Mouse (Mus musculus) lung, postnatal 4 days (tissue): ENCODE data around the gene Rai1.

Source experiments
- DNase-seq, 2 experiments: peaks; one replicate each; pipeline ENCODE4 v3.0.0; 2021

Rai1 gene

DNA sequence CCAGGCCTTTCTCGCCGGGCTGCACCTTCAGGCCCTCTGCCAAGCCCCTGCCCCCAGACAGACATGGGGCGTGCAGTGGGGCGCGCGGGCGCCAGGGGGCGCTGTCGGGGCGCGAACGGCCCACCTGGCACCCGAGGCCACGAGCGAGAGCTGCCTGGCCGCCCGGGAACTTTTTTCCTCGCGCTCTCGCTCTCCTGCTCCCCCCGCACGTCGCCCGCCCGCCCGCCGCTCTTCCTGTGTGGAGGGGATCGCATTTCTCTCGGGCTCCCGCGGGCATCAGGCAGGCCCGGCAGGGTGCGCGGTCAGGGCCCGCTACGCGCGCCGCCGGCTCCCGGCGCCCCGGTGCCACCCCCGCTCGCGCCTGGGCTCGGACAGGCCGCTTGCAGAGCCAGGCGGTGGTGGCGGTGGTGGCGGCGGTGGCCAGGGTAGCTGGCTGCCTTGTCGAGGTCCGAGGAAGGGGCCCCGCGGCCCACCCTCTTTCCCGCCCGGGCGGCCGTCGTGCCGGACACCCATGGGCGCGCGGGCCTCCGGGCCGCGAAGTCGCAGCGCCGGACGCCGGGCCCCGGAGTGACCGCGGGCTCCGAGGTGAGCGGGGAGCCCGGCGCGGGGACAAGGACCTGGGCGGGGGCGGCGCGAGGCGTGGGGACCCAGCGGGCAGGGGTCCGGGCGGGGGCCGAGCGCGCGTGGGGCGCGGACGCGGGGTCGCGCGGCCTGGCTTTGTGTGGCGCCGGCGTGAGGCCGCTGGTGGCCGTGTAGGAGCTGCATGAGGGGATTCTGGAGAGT, at the start of gene Rai1:
Gene Rai1, plus strand, starts transcription at position 204 of the 783 bp plus-strand sequence.
- DNase-seq = peak; percentile 94 to 95

DNA sequence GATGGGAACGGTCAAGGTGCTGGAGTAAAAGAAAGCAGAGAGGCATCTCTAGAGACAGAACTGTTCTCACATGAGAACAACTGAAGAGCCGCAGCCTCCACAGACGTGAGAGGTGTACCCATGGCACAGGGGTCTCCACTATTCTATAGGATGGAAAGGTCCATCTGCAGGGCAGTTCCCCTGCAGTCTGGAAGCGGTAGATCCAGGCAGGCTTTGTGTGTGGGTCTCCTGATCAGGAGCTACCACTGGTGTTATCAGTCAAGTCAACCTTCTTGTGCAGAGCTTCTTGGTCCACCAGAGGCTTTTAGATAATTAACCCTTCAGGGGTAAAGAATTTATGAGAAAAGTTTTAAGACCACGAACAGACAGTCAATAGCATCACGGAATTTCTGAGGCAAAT, 48.3 kb upstream of the Rai1 start:
- DNase-seq = no peak

DNA sequence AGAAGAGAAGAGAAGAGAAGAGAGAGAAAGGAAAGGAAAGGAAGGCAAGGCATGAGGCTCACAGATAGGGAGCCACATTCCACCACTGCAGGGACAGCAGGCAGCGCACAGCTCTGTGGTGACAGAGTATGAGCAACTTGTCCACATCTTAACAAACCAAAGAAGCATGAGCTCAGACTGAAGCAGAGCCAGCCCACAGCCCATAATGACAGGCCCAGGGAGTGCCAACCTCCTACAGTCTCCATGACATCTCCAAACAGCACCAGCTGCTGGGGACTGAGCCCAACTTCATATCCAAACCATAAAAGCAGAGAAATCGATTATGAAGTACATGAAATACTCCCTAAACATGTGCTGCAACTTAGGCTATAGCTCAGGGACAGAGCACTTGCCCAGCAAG, 46.8 kb upstream of the Rai1 start:
- DNase-seq = no peak

DNA sequence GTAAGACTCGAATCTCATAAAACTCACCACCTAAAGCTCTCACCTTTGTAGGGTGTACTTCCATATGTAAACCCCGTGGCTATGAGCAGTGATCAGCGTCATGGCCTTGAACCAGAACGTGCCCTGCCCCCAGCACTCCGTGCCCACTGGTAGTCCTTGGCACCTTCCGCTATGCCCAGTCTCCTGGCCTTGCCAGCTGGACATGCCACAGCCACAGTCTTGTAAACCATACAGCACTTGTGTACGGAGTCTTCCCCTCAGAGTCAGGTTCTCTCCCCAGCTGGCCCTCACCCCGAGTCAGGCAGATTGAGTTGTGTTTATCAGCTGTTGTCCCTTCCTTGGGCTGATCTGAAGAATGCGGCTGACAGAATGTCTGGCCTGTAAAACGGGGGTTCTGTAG, 46.4 kb upstream of the Rai1 start:
- no peak for DNase-seq

DNA sequence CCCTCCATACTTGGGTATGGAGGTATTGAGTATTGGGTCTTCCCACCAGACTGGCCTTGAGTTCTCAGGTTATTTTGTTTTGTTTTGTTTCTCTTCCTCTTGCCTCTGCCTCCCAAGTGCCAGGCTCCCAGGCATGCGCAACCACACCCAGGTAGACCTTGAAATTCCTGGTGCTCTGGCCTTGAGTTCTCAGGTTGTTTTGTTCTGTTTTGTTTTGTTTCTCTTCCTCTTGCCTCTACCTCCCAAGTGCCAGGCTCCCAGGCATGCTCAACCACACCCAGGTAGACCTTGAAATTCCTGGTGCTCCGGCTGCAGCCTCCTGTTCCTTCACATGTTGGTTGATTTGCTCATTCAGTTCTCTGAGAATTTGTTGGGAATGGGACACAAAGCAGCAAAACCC, 44.8 kb upstream of the Rai1 start:
- no peak for DNase-seq

DNA sequence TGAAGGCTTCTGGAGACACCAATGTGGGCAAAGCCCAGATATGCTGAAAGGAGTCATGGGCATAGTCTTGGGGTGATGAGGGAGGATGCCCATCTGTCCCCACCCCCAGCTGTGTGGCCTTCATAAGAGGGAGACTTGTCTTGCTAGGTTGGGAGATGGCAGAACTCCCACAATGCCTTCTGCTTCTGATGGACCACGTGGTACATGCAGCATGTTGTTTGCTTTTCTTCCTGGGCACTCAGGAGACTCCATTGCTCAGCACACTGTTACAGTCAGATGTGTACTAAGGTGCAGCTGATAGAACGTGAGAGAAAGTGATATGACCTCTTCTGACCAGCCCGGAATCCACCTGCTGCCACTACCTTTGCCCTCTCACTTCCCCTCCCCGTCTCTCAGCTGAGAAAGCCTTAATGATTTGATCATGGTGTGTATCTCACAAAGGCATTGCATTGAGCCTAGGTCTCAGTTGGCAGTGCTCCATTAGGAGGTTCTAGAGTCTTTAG, 43.3 kb upstream of the Rai1 start:
- no peak for DNase-seq

DNA sequence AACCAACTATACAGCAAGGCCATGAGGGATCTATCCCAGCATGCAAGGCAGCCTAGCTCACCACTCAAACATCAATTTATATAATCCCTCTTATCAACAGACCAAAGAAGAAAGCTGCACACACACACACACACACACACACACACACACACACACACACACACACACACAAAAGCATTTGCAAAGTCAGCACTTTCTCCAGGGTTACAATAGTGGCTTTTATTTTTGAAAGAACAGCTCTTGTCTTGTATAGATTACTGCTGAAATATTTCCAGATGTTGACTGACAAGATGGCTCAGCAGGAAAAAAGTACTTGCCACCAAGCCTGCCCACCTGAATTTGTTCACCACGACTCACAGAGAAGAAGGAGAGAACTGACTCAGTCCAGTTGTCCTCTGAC, 39.5 kb upstream of the Rai1 start:
- DNase-seq = no peak

DNA sequence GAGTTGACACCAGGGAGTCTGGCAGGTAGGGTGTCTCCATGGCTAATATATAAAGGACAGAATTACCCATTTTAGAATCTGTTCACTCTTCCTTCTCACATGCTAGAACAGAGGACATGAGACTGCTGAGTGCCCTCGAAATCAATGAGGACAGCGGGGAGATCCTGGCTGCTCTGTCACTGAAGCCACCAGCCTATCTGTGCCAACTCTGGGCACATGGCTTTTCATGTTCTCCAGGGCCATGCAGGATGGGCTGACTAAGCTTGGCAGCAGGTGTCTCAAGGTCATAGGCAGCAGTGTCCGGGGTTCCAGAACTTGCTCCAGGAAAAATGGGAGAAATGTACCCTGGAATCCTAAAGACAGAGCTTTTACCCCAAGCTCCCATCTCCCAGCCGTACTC, 37.2 kb upstream of the Rai1 start:
- DNase-seq = no peak

DNA sequence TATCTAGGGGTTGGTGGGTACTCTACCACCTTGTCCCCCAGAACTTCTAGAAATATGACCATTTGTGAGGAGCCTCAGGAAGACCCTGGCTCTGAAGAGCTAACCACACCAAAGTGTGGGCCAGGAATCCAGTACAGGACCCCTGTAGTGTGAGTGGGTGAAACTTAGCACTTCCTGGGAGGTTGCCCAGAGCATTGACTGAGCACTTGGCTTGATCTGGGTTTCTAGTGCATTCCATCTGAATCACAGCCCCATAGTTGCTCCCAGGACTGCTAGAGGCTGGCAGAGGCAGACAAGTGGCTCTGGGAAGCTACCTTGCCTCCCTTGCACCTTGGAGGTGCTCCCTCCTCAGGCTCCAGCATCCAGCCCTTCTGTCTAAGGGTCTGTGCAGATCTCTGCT, 36.2 kb upstream of the Rai1 start:
- no peak for DNase-seq

DNA sequence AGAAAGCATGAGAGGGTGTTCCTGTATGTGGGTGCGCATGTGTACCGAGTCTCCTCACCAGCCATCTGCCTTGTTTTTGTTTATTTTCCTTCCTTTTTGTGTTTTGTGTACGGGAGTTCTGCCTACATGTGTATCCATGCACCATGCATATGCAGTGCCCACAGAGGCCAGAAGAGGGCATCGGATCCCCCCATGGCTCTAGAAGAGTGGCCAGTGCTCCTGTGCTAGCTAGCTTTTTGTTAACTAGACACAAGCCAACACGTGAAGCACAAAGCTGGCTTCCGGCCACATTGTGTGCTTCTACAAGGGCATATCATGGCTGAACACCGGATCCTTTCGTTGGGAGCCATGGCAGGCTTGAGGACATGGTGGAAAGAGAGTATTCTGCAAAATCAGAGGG, 34.2 kb upstream of the Rai1 start:
- DNase-seq = peak; percentile 58 to 69

DNA sequence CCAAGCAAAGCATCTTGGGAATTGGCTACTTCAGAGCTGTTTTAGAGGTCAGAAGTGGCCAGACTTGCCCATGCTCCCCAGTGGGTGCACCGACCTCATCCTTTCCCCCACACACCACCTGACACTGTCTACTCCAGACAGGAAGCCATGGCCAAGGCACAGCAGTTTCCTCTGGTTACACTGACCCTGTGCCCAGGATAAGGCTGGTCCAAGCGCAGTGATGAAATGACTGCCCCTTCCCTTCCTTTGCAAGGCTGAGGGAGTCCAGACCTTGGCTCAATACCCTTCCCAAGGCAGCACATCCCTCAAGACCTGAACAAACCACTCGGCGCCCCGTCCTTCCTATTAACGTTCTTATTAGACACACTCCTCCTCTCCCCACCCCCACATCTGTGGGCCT, 33.6 kb upstream of the Rai1 start:
- no peak for DNase-seq

DNA sequence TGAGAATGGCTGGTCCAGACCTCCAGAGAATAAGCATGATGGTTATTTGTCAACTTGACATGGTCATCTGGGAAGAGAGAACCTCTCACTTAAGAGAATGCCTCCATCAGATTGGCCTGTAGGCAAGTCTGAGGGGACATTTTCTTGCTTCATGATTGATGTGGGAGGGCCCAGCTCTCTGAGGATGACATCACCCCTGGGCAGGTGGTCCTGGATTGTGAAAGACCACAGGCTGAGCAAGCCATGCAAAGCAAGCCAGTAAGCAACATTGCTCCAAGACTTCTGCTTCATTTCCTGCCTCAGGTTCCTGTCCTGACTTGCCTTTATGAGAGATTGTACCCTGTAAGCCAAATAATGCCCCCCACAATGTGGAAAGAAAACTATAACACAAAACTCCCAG, 31.7 kb upstream of the Rai1 start:
- no peak for DNase-seq

DNA sequence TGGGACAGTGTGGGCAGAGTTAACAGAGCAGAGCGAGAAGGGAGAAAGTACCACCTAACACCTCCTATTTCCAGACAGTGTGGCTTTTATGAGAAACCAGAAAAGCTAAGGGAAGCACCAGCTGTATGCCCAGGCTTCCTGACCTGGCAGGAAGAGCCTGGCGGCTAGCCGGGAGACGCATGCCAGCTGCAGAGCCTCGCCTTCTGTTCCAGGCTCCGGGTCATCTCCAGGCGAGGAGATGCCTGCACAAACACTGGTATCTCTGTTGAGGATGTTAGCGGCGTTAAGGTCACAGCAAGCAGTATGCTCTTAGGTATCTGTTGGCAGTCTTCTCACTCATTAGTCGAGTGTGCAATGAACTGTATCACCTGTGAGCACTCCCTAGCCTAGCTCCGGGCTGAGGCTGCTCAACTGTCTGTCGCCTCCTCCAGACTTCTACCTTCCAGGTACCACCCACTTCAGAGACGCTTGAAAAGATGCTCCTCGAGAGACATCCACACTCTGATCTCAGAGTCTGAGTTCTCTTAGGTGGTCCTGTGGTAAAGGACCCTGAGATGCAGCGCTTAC, 30.8 kb upstream of the Rai1 start:
- DNase-seq = no peak

DNA sequence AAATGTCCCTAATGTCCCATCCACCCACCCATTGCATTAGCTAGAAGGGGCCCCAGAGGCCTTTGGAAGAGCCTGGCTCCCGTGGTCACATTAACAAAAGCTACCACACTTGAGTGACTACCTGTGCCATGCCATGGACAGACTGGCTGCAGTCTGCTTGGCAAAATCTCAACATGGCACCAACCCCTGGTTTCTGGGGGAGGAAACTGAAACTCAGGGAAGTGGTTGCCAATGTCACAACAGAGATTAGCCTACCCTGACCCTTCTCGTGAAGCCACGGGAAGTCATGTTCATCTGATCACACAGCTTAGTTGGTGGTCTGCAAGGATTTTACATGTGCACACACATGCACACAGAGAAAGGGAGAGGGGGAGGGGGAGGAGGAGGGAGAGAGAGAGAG, 28.6 kb upstream of the Rai1 start:
- DNase-seq = no peak

DNA sequence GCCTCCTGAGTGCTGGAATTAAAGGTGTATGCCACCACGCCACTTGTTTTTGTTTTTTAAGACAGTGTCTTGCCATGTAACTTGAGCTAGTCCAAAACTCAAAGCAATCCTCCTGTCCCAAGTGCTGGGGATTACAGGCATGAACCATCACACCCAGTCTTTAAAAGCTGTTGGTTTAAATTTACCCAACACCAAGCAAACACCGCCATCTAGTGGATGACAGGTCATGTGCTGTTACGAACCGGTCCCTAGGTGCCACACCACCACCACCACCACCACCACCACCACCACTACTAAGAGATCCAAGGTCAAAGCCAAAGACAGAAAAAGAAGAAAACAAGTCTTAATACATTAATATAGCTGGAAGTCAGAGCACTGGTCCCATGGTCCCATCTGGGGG, 28.0 kb upstream of the Rai1 start:
- DNase-seq = peak in 1 of 2 experiments; percentile 80

DNA sequence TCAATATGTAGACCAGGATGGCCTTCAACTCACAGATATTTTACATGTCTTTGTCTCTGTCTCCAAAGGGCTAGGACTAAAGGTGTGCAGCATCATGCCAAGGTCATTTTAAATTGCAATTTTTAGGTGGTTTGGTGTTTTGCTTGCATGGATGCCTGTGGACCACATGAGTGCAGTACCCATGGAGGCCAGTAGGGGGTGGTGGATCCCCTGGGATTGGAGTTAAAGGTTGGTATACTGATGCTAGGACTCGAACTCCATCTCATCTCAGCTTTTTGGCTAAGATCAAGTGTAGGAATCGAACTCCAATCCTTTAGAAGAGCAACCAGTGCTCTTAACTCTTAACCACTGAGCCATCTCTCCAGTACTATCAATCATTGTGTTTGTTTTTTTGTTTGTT, 20.2 kb upstream of the Rai1 start:
- DNase-seq = peak in 1 of 2 experiments; percentile 64

DNA sequence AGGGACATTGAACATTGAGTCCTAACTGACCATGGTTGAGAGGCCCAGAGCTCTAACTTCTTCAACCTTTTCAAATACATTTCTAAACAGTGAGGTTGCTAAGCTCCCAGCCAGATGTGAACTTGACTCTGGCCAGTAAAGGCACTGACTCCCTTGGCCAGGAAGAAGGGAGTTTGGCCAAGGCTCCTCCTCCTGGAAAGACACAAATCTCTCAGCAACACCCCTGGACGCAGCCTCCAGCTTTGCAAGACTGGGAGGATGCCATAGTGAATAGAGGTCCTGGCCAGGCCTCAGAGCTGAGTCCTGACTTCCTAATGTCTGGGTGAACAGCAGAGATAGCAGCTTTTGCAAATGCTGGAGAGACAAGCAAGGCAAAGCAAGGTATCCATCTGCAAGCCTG, 18.1 kb upstream of the Rai1 start:
- no peak for DNase-seq

DNA sequence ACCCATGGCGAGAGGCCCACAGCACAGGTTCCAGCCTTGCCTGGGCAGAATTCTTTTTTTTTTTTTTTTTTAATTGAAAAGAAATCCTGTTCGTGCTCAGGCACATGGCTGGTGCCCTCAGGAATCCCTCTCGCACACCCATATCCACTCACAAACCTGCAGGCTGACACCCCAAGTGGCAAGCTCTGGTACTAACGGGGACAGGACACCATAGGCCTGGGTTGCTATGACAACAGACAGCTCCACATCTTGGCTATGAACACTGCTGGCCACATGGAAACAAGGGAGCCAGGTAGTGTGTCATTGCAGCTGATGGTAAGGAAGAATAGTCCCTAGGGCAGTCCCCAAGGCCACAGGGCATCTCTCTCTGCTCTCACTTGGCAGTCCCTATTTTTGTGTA, 15.9 kb upstream of the Rai1 start:
- no peak for DNase-seq

DNA sequence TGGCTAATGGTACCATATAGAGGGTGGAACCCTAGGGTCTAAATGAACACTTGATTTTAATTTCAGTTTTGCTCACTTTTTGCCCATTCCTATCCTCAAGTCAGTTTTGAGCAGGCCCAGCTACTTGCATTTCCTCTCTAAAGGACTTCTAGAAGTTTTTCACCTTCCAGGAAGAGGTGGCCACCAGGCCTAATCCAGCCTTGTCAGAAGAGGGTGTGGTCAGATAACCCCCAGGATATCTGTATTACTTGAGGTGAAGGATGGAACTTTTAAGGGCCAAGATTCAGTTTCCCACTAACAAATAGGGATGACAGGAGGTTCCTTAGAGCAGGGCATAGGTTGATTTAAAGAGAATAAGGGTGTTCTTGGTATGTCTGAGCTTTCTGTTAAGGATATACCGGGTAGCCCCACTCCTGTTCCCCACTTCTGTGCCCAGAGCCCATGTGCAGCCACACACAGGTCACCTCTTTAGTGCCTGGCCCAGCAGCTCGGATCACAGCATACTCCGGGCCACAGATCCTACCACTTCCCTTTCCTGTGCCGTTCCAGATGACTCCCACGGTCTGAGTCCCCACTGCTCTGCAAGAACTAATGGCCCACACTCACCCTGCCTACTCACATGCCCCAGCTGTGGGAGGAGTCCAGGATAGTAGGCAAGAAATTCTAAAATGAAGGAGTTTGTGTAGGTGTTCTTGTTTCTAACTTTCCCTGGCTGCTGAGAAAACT, 14.0 kb upstream of the Rai1 start:
- DNase-seq = no peak

DNA sequence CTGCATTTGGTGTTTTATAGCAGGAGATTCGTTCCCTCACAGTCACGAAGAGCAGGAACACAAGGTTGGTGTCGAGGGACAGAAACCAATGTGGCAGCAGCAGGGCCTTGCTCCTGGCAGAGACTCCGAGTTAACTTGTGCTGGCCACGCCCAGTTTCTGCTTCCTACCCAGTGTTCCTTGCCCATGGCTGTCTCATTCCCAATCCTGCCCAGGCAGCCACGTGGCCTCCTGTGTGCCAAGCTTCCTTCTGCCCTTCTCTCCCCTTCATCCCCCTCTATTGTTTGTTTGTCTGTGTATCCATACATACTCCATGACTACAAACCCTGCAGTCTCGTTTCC, 13.4 kb upstream of the Rai1 start:
- no peak for DNase-seq

DNA sequence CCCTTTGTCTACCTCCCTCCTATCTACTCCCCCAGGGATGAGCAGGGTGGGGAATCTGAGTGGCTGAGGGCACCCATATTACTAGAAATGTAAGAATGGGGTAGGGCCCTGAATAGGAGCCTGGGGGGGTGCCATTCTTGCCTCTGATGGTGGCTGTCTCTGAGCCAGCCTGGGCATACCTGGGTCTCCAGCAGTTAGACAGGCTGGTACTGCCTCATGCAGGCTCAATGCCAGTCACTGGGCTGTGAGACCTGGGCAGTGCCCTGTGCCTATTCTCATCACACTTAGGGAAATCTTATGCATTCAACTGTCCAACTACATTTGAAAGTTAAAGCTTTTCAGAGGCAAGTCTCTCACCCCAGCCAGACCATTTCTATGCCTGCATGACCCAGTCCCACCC, 11.6 kb upstream of the Rai1 start:
- no peak for DNase-seq

DNA sequence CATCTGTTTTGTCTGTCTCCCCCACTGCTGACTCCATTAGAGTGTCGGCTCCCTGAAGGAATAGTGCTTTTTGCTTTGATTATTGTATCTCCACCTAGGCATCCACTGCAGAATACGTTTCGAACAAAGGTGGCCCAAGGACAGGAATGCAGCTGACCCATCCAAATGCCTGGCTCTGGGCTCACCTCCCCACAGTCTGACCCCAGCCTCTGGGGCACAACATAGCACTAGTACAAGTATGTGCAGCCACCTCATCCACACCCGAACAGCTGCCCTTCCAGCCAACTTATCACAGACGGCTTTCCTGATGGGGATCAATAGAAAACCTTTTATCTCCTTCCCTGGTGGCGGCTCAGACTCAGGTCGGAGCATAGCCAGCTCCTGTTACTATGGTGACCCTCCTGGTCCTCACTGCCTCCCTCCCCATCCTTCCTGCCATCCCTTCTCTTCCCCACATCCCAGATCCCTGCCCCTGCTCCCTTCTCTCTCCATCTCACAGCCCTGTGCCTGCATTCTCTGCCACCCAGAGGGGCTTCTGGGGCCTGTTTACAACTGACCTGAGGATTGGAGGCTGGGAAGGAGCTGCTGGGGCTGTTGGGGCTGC, 10.7 kb upstream of the Rai1 start:
- DNase-seq = no peak

DNA sequence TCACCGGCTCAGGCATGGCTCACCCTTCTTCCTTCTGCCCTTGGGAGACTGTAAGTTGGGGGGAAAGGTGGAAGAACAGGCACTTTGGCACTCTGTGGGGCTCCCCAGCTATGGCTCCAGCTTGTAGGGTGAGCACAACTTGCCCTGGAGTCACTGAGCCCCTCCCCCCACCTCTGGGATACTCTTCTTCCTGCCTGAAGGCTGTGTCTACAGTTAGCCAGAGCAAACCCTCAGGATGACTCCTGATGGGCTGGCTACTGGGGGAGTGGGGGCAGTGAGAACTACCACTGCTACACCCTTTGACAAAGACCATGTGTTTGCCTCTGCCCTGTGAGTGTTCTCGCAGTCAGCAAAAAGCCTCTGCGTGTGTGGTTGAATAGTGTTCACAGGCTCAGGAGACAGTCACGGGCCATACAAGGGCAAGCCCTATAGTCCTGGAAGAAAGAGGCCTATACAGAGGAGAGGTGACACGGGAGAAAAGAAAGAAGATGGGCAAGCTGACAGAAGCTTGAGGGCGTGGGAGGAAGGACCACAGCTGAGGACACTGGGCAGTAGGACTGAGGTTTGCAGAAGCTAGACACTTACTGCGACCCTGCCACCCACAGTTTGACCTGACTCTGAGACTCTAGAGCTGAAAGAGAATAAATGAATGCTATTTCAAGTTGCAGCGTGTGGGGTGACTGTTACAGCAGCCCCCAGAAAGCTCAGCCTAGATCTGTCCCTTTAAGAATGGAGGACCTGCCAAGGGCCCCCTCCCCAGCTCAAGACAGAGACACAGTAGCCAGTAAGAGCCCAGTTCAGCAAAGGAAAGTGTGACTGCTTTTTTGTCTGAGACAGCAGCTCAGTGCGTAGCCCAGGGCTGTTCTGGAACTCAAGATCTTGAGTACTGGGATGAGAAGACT, 9.7 kb upstream of the Rai1 start:
- DNase-seq = peak; percentile 37 to 48
